Mouse (Mus musculus) kidney, adult 2 months (tissue): ENCODE results near the gene Map4k4.

Source experiments
- CTCF ChIP-seq: fragments of 200-500 bp; conservative IDR thresholded peaks from 2 replicates; pipeline ENCODE4 v1.5.1; 2011; ENCODE audit warnings: low read depth, mild to moderate bottlenecking, control low read depth, low read length, moderate library complexity, mixed read lengths; ENCODE audit not compliant: insufficient read depth, insufficient read length
- POLR2A ChIP-seq: fragments of 200-500 bp; IDR thresholded peaks from one replicate; pipeline ENCODE4 v1.6.1; 2011; ENCODE audit warnings: low read depth, low read length, control low read depth

DNA sequence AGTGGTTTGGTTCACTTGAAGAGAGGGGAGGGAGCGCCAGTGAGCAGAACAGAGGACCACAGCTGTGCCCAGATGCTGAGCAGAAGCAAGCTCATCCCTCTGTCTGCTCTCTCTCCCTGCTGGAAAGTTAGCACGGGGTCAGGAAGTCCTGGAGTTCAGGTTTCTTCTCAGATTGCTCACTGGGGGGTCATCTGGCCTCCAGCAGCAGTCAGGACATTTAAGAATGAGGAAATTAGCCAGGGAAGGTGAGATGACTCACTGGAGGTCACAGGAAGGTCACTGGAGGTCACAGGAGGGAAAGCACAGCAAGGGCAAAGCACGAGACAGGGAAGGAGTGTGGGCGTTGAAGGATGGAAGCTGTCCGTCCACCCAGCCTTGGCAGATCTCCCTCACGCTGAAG is 41.5 kb upstream of the Map4k4 start:
- TF ChIP-seq CTCF, result no peak
- no peak for TF ChIP-seq POLR2A
